Mouse (Mus musculus): ENCODE results near the gene Gpkow. TPM values are rescaled to one million over a fixed set of nuclear protein-coding genes. Genes with fewer than 3 reads are reported as not detected.

Gene Gpkow
- 33.8 and 34.8 TPM in 2 replicates for polyA plus RNA-seq (2012; rRNA removed)

DNA sequence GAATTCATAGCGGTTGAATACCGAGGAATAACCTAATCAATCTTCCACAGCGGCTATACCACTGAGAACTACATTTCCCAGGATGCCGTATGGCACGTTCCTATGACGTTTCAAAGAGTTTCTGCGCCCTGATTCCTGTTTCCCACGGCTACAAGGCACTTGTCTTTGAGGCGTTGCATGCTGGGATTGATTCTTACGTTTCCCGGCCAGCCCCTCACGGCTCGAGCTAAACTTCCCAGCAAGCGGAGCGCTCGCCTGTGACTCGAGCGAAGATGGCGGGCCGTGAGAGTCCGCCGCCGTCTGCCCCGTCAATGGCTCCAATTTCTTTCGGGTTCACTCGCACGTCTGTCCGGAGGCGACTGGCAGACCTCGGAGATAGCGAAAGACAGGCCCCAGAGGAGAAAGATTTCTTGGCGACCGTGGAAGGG lies at the start of gene Gpkow:
Gene Gpkow, plus strand, starts transcription at position 178 of the 428 bp plus-strand sequence.

DNA sequence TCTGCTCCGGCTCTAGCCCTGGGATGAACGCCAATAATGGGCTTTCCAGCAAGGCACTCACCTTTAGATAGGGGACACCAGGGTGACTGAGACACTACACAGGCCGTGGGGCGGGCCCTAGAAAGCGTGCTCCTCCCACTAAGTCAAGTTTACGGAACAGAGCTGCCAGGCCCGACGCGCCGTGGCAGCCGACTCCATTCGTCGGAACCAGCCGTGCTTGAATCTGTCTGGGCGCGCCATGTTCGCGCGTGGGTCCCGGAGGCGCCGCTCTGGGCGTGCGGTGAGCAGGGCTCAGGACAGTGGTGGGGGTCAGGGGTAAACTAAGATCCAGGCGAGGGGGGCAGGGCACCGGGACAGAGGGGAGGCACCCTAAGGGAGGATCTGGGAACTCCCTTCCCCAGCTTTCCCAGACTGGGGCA lies 39.7 kb upstream of the Gpkow start, which contains the start of gene Prickle3:
Gene Prickle3, plus strand, starts transcription at position 40 of the 419 bp plus-strand sequence.

DNA sequence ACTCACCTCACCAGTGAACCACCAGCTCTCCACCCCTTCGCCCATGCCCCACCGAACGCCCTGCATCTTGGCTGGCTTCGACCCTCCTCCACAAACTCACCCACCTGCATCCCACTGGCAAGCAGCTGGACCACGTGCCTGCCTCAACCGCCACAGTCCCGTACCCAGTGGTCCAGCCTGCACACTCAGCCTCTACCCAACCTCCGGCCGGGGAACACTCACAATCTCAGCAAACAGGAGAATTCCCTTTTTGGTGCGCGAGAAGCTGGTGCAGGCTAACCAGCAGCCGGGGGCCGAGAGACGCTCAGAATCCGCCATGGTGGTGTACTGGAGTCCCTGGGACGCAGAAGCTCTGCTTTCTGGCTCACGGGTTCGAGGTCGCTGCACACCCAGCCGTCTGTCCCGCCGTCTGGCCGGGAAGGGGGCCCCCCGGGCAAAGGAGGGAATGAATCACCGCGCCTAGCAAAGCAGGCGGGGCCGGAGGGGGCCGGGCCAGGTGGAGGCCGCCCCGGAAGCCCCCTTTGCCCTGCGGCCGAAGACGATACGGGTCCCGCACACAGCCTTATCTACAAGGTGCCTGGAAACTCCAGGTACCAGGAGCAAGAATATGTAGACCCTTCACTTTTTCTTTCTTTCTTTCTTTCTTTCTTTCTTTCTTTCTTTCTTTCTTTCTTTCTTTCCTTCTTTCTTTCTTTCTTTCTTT lies 25.9 kb upstream of the Gpkow start, which contains the start of gene Plp2:
Gene Plp2, minus strand, starts transcription at position 470 of the 703 bp plus-strand sequence.

DNA sequence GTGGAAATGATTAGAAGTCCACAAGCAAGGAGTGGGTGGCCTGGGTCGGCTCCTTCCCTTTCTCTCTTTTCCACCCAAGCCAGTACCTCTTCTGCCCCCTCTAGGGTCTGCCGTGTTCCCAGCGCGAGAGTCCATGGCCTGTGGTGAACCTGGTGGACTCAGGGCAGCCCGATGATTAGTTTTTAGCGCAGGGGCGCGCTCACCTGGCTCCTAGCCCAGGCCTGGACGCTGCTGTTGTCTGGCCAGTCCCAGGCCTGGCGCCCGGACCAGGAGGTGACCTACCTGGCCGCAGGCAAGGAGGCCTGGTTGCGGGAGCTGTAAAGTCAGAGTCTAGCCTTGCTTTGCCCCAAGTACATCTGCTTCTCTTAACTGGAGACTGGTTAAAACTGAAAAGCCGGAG lies 16.1 kb upstream of the Gpkow start, which contains the start of gene Magix:
Gene Magix, minus strand, starts transcription at position 388 of the 400 bp plus-strand sequence.

DNA sequence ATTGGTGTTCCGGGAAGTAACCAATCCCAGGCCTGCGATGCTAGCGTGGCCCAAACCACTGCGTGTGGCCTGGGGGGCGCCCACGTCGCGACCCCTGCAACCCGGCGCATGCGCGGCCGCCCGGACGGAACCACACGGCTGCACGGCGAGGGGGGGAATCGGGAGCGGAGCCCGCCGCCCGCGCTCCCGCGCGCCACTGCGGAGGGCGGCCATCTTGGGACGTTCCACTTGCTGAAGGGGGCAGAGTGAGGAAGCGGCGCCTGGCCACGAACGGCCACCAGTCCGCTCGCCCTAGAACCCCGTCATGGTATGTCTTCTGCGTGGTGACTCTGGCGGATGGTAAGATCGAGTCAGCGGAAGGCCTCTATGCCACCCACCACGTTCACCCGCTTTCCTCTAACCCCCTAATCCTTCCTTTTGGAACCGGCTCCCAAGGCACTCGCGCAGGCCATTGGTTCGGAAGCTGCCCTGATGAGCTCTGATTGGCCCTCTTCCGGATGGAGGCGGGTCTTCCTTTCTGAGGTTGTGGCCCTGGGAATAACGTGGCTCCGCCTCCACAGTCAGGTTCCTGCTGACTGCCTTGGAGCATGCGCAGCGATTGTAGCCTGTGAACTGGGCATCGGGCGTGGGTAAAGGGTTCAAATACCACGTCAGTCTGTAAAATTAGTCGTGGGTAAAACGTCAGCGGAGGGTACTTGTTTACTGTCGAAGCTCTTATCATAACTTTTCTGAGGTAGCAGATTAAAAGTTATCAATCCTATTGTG lies 17.4 kb downstream of the Gpkow start, which contains the start of gene Wdr45:
Gene Wdr45, plus strand, starts transcription at position 199 of the 765 bp plus-strand sequence.

DNA sequence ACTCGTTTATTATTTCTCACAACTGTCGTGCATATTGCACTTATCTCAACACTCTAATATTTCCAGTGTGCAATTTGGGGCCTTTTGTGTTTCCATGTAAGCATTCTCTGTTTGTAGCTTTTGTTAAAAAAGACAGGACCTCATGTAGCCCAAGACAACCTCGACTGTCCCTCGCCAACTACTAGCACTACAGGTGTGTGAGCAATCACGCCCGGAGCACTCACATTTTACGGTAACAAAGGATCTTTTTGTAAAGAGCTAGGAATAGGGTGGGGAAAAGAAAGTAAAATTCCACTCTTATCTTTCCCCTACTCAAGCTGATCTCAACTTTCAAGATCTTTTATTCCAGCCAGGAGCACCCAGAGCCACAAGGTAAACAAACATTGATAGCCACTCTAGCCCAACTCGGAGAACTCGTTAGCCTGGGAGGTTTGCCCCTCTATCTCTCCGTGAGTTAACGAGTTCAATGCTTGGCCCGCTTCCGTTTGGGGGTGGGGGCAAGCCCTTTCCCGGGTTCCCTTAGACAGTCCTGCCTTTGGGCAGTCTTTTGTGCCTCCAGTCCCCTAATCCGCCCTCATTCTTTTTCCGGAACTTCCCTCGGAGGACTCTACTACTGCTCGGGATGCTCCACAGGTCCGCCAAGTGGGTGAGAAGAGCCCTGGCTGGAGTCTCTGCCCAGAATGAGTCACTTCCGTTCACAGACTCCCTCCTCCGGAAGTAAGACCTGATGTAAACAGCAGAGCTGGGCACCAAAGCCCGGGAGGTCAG lies 24.8 kb downstream of the Gpkow start, which contains the start of gene Gm45208:
Gene Gm45208, plus strand, starts transcription at position 732 of the 768 bp plus-strand sequence.

DNA sequence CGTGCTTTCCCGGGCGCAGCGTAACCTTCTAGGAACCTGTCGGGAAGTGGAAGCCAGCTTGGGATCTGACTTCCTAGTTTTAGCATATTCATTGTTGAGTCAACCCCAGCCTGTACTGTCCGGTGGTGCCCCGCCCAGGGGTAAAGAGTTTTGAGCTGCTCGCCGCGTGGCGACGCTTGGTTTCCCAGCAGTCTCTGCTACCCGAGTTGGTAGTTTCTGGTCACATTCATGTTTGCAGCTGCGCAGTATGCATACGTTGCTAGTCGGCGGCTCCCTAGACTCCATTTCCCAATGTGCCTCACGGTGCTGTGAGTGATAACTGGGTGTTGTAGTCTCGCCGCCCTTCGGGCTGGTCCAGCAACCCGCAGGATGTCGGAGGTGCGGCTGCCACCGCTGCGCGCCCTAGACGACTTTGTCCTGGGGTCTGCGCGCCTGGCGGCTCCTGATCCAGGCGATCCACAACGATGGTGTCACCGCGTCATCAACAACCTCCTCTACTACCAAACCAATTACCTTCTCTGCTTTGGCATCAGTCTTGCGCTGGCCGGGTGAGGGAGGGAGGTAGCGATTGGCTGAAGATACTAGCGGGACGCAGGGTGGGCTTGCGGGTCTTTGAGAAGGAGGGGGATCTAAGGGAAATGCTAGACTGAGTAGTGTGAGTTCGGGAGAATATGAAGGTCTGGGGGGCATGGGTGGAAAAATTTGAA lies 31.4 kb downstream of the Gpkow start, which contains the start of gene Praf2:
Gene Praf2, plus strand, starts transcription at position 225 of the 707 bp plus-strand sequence.

DNA sequence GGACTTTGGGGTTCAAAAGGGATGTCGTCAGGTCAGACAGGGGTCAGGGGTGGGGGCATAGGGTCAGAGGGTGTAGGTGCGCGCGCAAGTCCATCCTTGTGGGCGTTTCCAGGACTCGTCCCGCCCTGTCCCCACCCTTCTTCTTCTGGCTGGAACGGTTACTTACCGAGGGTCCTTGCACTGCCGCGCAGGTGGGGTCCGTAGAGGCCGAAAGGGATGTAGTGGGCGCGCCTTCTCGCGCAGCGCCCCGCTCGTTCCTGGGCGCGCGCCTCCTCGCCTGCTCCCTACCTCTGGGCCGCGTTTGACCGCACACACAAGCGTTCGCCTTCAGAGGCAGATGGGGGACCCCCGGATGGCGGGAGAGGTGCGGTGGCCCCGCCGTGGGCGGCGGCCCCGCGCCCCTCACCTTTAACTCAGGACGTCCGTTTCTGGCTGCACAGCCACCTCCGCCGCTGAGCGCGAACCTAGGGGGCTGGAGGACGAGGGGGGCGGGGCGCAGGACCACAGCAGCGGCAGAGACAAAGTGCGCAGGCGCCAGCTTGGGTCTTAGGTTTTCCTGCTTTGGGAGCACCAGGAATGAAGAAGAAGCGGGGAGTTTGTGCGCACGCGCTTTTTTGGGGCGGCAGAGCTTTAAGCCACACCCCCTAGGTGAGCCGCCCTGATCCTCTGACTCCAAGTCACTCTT lies 53.6 kb downstream of the Gpkow start, which contains the start of gene Ccdc120:
Gene Ccdc120, minus strand, starts transcription at position 474 of the 685 bp plus-strand sequence.

Other genes with a start within 250 kb of the Gpkow start
- 0.05 TPM in 2 replicates for gene Foxp3, start 123.5 kb upstream of the Gpkow start, polyA plus RNA-seq (2012; rRNA removed)
- 4.5 and 9.5 TPM in 2 replicates for gene Ppp1r3f, start 122.8 kb upstream of the Gpkow start, polyA plus RNA-seq (2012; rRNA removed)
- 24.3 and 26.8 TPM in 2 replicates for gene Ccdc22, start 91.6 kb upstream of the Gpkow start, polyA plus RNA-seq (2012; rRNA removed)
- 0.01 and 0.02 TPM in 2 replicates for gene Cacna1f, start 90.0 kb upstream of the Gpkow start, polyA plus RNA-seq (2012; rRNA removed)
- 24.8 and 45.7 TPM in 2 replicates for gene Syp, start 58.7 kb upstream of the Gpkow start, polyA plus RNA-seq (2012; rRNA removed)
- 4.0 and 7.8 TPM in 2 replicates for gene Prickle3, start 39.9 kb upstream of the Gpkow start, polyA plus RNA-seq (2012; rRNA removed)
- 27.1 and 66.2 TPM in 2 replicates for gene Plp2, start 25.7 kb upstream of the Gpkow start, polyA plus RNA-seq (2012; rRNA removed)
- gene Magix, start 15.9 kb upstream of the Gpkow start, polyA plus RNA-seq (2012; rRNA removed): 0.16 and 0.22 TPM in 2 replicates
- gene Wdr45, start 17.2 kb downstream of the Gpkow start, polyA plus RNA-seq (2012; rRNA removed): 27.5 and 38.5 TPM in 2 replicates
- gene Gm45208, start 25.1 kb downstream of the Gpkow start, polyA plus RNA-seq (2012; rRNA removed): 0.24 and 0.42 TPM in 2 replicates
- 53.9 and 70.5 TPM in 2 replicates for gene Praf2, start 31.3 kb downstream of the Gpkow start, polyA plus RNA-seq (2012; rRNA removed)
- gene Ccdc120, start 53.8 kb downstream of the Gpkow start, polyA plus RNA-seq (2012; rRNA removed): 20.3 and 22.5 TPM in 2 replicates
- 16.0 and 21.7 TPM in 2 replicates for gene Tfe3, start 65.4 kb downstream of the Gpkow start, polyA plus RNA-seq (2012; rRNA removed)
- gene Gripap1, start 92.6 kb downstream of the Gpkow start, polyA plus RNA-seq (2012; rRNA removed): 72.0 and 84.3 TPM in 2 replicates
- gene Kcnd1, start 125.2 kb downstream of the Gpkow start, polyA plus RNA-seq (2012; rRNA removed): 2.8 and 3.9 TPM in 2 replicates
- 43.7 and 56.6 TPM in 2 replicates for gene Otud5, start 144.2 kb downstream of the Gpkow start, polyA plus RNA-seq (2012; rRNA removed)
- gene Pim2, start 181.1 kb downstream of the Gpkow start, polyA plus RNA-seq (2012; rRNA removed): 11.3 and 13.8 TPM in 2 replicates
- gene Slc35a2, start 186.9 kb downstream of the Gpkow start, polyA plus RNA-seq (2012; rRNA removed): 15.1 and 29.0 TPM in 2 replicates
- gene Pqbp1, start 202.1 kb downstream of the Gpkow start, polyA plus RNA-seq (2012; rRNA removed): 167 and 254 TPM in 2 replicates
- 52.5 and 81.8 TPM in 2 replicates for gene Timm17b, start 202.2 kb downstream of the Gpkow start, polyA plus RNA-seq (2012; rRNA removed)
- not detected in 2 replicates for gene Gm10491, start 210.7 kb downstream of the Gpkow start, polyA plus RNA-seq (2012; rRNA removed)
- 0.29 TPM in 1 of 2 replicates, not detected in the other for gene Gm10490, start 212.4 kb downstream of the Gpkow start, polyA plus RNA-seq (2012; rRNA removed)
- gene Pcsk1n, start 222.7 kb downstream of the Gpkow start, polyA plus RNA-seq (2012; rRNA removed): 14.0 and 40.0 TPM in 2 replicates
- gene Eras, start 231.5 kb downstream of the Gpkow start, polyA plus RNA-seq (2012; rRNA removed): 0.07 and 0.11 TPM in 2 replicates

Measured in central nervous system, embryonic 11.5 days (tissue).